Mouse (Mus musculus) ES-Bruce4 (cell line): ENCODE results near the gene Sox15. TPM values are rescaled to one million over a fixed set of nuclear protein-coding genes. Genes with fewer than 3 reads are reported as not detected.

Experiments
- H3K27ac ChIP-seq: 2 replicates; pipeline ENCODE4 v1.5.1; 2012; ENCODE audit warnings: low read length, inconsistent platforms; ENCODE audit not compliant: insufficient read depth
- H3K27me3 ChIP-seq: 2 replicates; pipeline ENCODE4 v1.6.1; 2012; ENCODE audit warnings: mild to moderate bottlenecking, low read length, inconsistent platforms; ENCODE audit not compliant: control insufficient read depth, poor library complexity, insufficient read depth, severe bottlenecking
- H3K36me3 ChIP-seq: 2 replicates; pipeline ENCODE4 v1.6.1; 2012; ENCODE audit warnings: inconsistent platforms, mild to moderate bottlenecking, low read length, moderate library complexity; ENCODE audit not compliant: control insufficient read depth, poor library complexity, insufficient read depth, severe bottlenecking
- H3K4me1 ChIP-seq: one replicate; pipeline ENCODE4 v1.8.1; 2011; ENCODE audit warnings: low read length; ENCODE audit not compliant: control insufficient read depth, insufficient read depth
- H3K4me3 ChIP-seq: 2 replicates; pipeline ENCODE4 v1.5.1; 2011; ENCODE audit warnings: low read depth, mild to moderate bottlenecking, low read length
- H3K9ac ChIP-seq: 2 replicates; pipeline ENCODE4 v1.6.1; 2012; ENCODE audit warnings: low read depth, mild to moderate bottlenecking, inconsistent platforms; ENCODE audit not compliant: poor library complexity, severe bottlenecking
- H3K9me3 ChIP-seq: replicated peaks from 2 replicates; pipeline ENCODE4 v1.6.1; 2012; ENCODE audit warnings: mild to moderate bottlenecking, low read length, inconsistent platforms; ENCODE audit not compliant: control insufficient read depth, poor library complexity, insufficient read depth, severe bottlenecking
- CTCF ChIP-seq: IDR thresholded peaks from one replicate; pipeline ENCODE4 v1.8.1; 2011; ENCODE audit warnings: low read depth, low read length
- EP300 ChIP-seq: IDR thresholded peaks from 2 replicates; pipeline ENCODE4 v1.6.1; 2011; ENCODE audit warnings: low read depth, low read length; ENCODE audit not compliant: insufficient read depth
- POLR2A ChIP-seq: IDR thresholded peaks from one replicate; pipeline ENCODE4 v1.8.1; 2011; ENCODE audit warnings: low read length; ENCODE audit not compliant: insufficient read depth
- polyA plus RNA-seq: library from polyadenylated mRNA; stranded (reverse); fragments of >200 nt; gene quantifications from 2 replicates; pipeline ENCODE4 v1.2.4, GENCODE M21; 2011; ENCODE audit warnings: low read depth; ENCODE audit not compliant: missing spikeins, insufficient read depth, insufficient read length

The Sox15 gene
- polyA plus RNA-seq, 1 experiment = 45.2 TPM

DNA sequence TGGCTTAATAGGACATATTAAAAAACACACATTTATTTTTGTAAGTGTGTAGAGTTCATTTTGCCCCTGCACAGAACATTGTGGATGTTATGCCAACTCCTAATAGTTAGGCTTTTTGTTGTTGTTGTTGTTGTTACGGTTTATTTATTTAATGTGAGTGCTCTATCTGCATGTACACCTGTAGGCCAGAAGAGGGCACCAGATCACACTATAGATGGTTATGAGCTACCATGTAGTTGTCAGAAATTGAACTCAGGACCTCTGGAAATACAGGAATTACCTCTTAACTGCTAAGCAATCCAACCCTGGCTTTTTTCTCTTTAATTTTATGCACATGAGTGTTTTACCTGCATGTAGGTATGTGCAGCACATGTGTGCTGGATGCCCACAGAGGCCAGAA is 25.3 kb upstream of the Sox15 start:
- H3K9me3 ChIP-seq = no peaks in the 10 kb centered on the region
- H3K9ac ChIP-seq = no peak overlapping the region
- no peaks in the 10 kb centered on the region for H3K27me3 ChIP-seq
- H3K4me3 ChIP-seq = no peak overlapping the region
- H3K4me1 ChIP-seq = no peaks in the 10 kb centered on the region
- H3K27ac ChIP-seq = no peak overlapping the region
- 0 out of 2 replicates have a peak, but pooled peaks cover 3% of the 10 kb centered on the region for H3K36me3 ChIP-seq
- TF ChIP-seq CTCF (no peak), EP300 (no peak), POLR2A (no peak)

GRCm38 (mm10) chr11:69632284-69633089 is 22.6 kb upstream of the Sox15 start, which contains the start of gene Fxr2:
TSS of gene Fxr2 (plus strand) at chr11:69632990.
- TF ChIP-seq EP300 (0 out of 2 replicates have a peak, but pooled peaks have one; percentile 27), CTCF (peak; percentile 72), POLR2A (peak; percentile 23)
- Histone ChIP-seq H3K27ac (peak within 1 kb of the TSS; percentile 88), H3K9ac (peak within 1 kb of the TSS; percentile 96), H3K36me3 (peaks cover 26% of the 10 kb centered on the region), H3K4me1 (no peaks in the 10 kb centered on the region), H3K27me3 (no peaks in the 10 kb centered on the region), H3K9me3 (no peaks in the 10 kb centered on the region), H3K4me3 (peak within 1 kb of the TSS; percentile 89)

DNA sequence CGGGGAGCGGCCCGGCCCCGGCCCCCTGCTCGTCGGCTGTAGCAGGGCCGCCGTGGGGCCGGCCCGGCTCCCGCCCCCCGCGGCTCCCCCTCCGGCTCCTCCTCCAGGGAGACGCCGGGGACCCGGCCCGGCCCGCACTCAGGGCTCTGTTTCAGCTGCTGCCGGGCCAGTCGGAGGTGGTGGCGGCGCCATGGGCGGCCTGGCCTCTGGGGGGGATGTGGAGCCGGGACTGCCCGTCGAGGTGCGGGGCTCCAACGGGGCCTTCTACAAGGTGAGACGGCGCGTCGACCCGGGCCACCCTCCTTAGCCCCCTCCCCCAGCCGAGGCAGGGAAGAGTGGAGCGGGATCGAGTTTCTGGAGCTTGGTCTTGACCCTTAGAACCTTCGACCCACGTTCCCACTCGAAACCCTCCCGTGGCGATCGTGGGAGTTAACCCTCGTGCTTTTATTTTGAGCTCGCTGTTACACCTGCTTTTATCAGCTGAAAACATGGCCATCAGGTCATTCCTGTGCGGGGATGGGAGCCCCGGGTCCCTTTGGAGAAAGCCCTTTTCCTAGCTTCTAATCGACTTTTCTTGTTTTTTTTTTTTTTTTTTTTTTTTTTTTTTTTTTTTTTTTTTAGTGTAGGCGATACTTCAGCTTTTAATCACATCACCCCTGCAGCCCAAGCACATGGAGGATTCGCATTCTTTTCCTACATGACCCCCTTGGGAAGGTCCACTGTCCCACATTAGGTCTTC is 21.8 kb upstream of the Sox15 start:
- H3K9ac ChIP-seq = peak overlapping the region; percentile 96
- H3K27ac ChIP-seq = peak overlapping the region; percentile 39
- no peaks in the 10 kb centered on the region for H3K4me1 ChIP-seq
- TF ChIP-seq POLR2A (no peak), EP300 (no peak), CTCF (no peak)
- peaks cover 32% of the 10 kb centered on the region for H3K36me3 ChIP-seq
- no peaks in the 10 kb centered on the region for H3K9me3 ChIP-seq
- peak overlapping the region; percentile 89 for H3K4me3 ChIP-seq
- H3K27me3 ChIP-seq = no peaks in the 10 kb centered on the region

DNA sequence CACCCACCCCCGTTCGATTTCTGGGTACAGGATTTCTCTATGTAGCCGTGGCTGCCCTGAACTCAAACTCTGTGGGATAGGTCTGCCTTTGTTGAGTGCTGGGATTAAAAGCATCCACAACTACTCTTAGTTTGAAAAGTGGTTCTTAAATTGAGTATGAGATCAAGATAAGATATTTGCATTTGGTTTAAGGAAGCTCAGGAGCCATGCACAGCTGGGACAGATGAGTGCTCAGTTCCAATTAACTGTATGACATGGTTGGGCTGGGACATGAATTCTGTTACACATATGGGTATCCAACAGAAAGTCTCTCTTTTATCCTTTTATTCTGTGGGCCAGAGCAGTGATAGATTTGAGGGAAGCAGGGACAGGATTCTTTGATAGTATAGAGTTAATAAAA is 19.6 kb upstream of the Sox15 start:
- Histone ChIP-seq H3K9ac (peak overlapping the region; percentile 33), H3K27me3 (no peaks in the 10 kb centered on the region), H3K27ac (no peak overlapping the region), H3K4me3 (no peak overlapping the region), H3K36me3 (peaks cover 49% of the 10 kb centered on the region), H3K9me3 (no peaks in the 10 kb centered on the region), H3K4me1 (no peaks in the 10 kb centered on the region)
- TF ChIP-seq POLR2A (no peak), EP300 (no peak), CTCF (no peak)

- TF ChIP-seq EP300 (no peak), POLR2A (no peak), CTCF (no peak)
- H3K9me3 ChIP-seq = no peaks in the 10 kb centered on the region
- no peaks in the 10 kb centered on the region for H3K27me3 ChIP-seq
- H3K9ac ChIP-seq = no peak overlapping the region
- no peaks in the 10 kb centered on the region for H3K4me1 ChIP-seq
- H3K36me3 ChIP-seq = peaks cover 88% of the 10 kb centered on the region
- H3K4me3 ChIP-seq = no peak overlapping the region
- H3K27ac ChIP-seq = no peak overlapping the region
These were observed 9.3 kb upstream of the Sox15 start for GRCm38 (mm10) chr11:69645860-69646259.
